Mouse (Mus musculus) adrenal gland, adult 18-20 months (tissue): Measurements from ENCODE around the gene Olfr1310. TPM values are rescaled to one million over a fixed set of nuclear protein-coding genes. Genes with fewer than 3 reads are reported as not detected.
"Not testable (repeated sequence)": the region's sequence is repeated elsewhere in the genome, so short reads cannot be mapped to it uniquely, and the experiment has no call there.

Experiments
- DNase-seq, 2 experiments: peaks; one replicate each; pipeline ENCODE4 v3.0.0; 2021 to 2022; ENCODE audit warnings: low spot score in 2 of 2
- long read RNA-seq, 2 experiments: library from polyadenylated mRNA; stranded (forward); transcript quantifications; one replicate each; pipeline ENCODE4 v2.0.0; 2021
- total RNA-seq, 2 experiments: library from RNA; stranded (reverse); gene quantifications; 1 replicate in 1 of 2; 2 replicates in 1 of 2; pipeline ENCODE4 v1.2.3; 2021

Gene Olfr1310
- not detected for total RNA-seq
- long read RNA-seq, experiment 1, result 0 reads
- long read RNA-seq, experiment 2, result 0 reads

DNA sequence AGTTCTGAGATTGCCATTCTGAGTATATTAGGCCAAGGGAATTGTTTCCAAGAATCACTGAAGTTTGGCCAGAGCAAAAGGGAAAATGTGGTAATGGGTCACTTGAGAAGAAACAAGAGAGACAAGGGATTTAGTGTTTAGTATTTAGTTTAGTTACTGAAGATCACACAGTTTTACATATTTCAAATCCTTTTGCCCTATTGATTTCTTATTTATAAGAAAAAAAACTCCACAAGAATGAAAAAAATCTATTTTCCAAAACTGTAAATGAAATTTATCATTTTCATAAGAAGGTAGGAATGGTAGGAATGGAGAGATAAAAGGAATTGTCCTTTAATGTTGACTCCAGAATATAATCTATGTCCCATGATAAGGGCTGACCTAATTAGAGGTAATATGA, at the start of gene Olfr1310:
Olfr1310 (minus strand) TSS at position 101 of the 400 bp plus-strand sequence.
- no peak for DNase-seq

DNA sequence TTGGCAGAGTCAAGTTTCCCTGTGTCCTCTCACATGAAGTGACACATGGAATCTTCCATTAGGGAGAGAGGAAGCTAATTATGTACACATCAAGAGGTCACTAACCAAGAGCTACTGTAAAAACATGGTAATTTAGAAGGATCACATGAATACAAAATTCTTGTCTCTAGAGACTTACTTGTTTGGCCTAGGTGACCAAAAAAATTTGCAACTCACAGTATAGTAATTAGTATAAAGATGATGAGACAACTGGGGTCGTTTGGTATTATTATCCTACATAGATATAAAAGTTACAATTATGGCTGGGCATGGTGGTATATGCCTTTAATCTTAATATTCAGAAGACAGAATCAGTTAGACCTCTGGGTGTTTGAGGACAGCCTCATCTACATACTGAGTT, 37.6 kb upstream of the Olfr1310 start, which contains the start of gene Olfr1312:
Olfr1312 (minus strand) TSS at position 101 of the 400 bp plus-strand sequence.
- DNase-seq, result no peak

DNA sequence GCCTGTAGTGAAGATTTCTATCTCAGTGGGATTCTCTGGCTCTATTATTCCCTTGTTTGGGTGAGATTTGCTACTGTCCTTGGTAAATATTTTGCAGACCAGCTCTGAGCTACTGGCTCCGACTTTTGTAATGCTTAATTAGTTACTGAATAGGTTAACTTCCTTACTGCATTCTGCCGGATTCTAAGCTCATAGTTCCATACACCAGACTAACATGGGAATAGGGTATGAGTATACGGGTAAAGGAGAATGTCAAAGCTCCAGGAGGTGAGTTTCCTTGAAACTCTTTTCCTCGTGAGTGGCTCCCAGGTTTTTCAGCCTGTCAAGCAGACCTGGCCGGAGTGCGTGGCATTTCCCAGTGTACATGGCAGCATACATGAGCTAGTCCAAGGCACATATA, 14.5 kb upstream of the Olfr1310 start:
- not testable (repeated sequence) for DNase-seq

DNA sequence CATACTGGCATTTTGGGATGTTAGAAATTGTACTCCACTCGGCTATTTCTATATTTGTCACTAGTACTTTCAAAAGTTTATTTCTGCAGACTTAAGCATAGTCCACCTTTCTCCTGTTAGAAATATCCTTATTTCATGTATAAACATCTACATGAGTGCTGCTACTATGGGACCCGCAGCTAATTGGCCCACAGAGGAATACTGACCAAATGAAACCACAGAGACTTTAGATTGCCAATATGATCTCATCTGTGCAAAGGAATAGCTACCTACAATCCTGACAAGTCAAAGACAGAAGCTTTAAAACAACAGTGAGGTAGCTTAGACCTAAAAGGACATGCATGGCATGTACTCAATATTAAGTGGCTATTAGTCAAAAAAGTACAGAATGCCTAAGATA, 11.8 kb upstream of the Olfr1310 start, which contains the start of gene Olfr1311:
Olfr1311 (minus strand) TSS at position 101 of the 400 bp plus-strand sequence.
- no peak for DNase-seq

DNA sequence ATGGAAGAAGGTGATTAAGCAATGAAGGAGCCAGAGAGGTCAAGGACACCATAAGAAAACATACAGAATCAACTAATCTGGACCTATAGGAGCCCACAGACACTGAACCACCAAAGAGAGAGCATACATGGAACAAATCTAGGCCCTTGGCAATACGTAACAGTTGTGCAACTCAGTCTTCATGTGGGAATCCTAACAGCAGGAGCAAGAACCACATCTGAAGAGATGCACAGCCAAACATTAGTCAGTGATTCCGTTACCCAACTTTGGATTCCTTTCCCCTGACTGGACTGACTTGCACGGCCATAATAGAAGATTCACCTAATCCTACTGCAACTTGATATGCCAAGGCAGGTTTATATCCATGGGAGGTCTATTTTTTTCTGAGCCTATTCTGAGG, 2.4 kb upstream of the Olfr1310 start:
- DNase-seq, result no peak

GRCm38 (mm10) chr2:111990181-111990580, 22.3 kb downstream of the Olfr1310 start, which contains the start of gene Olfr1309:
Gene Olfr1309, minus strand, starts transcription at chr2:111990281.
- no peak for DNase-seq

- no peak for DNase-seq
Measured at GRCm38 (mm10) chr2:111964844-111965243, 47.7 kb downstream of the Olfr1310 start, which contains the start of gene Olfr1308. Gene Olfr1308, minus strand, starts transcription at chr2:111964944.

Other genes starting within 250 kb of the Olfr1310 start
- not detected for gene Olfr1302, start 235.3 kb downstream of the Olfr1310 start, total RNA-seq
- gene Olfr1303, start 192.4 kb downstream of the Olfr1310 start, total RNA-seq, result not detected
- not detected for gene Olfr1305, start 135.6 kb downstream of the Olfr1310 start, total RNA-seq
- not detected for gene Olfr1306, start 96.4 kb downstream of the Olfr1310 start, total RNA-seq
- gene Olfr1307, start 63.3 kb downstream of the Olfr1310 start, total RNA-seq, result not detected
- gene Olfr1308, start 47.8 kb downstream of the Olfr1310 start, total RNA-seq, result not detected
- gene Olfr1309, start 22.4 kb downstream of the Olfr1310 start, total RNA-seq, result not detected
- not detected for gene Olfr1311, start 11.7 kb upstream of the Olfr1310 start, total RNA-seq
- not detected for gene Olfr1312, start 37.5 kb upstream of the Olfr1310 start, total RNA-seq
- not detected for gene Olfr1313, start 65.1 kb upstream of the Olfr1310 start, total RNA-seq
- gene Olfr1314, start 84.1 kb upstream of the Olfr1310 start, total RNA-seq, result not detected
- not detected for gene Olfr1315-ps1, start 102.7 kb upstream of the Olfr1310 start, total RNA-seq
- not detected for gene Olfr1316, start 122.3 kb upstream of the Olfr1310 start, total RNA-seq
- gene Olfr1317, start 127.6 kb upstream of the Olfr1310 start, total RNA-seq, result not detected
- not detected for gene Olfr1318, start 141.5 kb upstream of the Olfr1310 start, total RNA-seq
- gene Lpcat4, start 226.8 kb upstream of the Olfr1310 start, total RNA-seq, result 1 to 10 TPM; 5.2 to 5.9 TPM
- not detected for gene Nutm1, start 246.6 kb upstream of the Olfr1310 start, total RNA-seq
- 100 to 1,000 TPM; 109 to 149 TPM for gene Nop10, start 249.2 kb upstream of the Olfr1310 start, total RNA-seq